13 mouse cellular contexts compared by ENCODE assay signal in the genomic region with DNA sequence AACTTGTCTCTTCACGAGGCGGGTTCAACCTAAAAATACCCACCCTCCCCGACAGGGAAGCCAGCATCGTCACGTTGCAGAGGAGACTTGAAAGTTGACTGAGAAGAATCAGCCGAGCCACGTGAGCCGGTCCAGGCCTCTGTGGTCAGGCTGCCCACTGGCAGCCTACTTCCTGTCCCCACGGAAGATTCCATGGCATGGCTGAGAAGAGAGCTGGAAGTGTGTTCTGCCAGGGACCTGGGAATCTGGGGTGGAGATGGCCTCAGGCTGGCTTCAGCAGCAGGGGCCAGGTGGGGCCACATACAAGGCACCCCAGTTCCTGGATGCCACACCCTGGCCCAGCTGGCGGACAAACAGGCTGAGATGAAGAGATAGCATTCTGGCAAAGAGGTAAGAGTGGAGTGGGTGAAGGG. TPM values are rescaled to one million over a fixed set of nuclear protein-coding genes. Genes with fewer than 3 reads are reported as not detected.
DNase-seq lines count a peak whose midpoint lies in the region; ATAC-seq and TF ChIP-seq lines count a peak whose summit lies in the region.
"Had no signal": no experiment of that assay in that cellular context is flagged by ENCODE, and none has a peak within 500 bp of the region (broad histone marks: within the 10 kb centered on the region; RNA-seq: fewer than 3 reads in every experiment).

No protein-coding gene starts in this region.

- no peaks in the 10 kb centered on the region for H3K27me3 ChIP-seq in heart, adult 2 months (ENCODE audit: control insufficient read depth, insufficient read depth, low read length)
- H3K27me3 ChIP-seq in CH12.LX (replicated peaks) = peaks cover 70% of the 10 kb centered on the region
- peaks cover 9% of the 10 kb centered on the region; the same call in 1 of the 2 replicates for H3K27me3 ChIP-seq in kidney, embryonic 15.5 days

- no peak overlapping the region for H3K4me3 ChIP-seq in heart, adult 2 months
- no peak overlapping the region for H3K4me3 ChIP-seq in CH12.LX (replicated peaks in 1 of 3; ENCODE audit: low read depth in 2 of 3, low read length in 2 of 3, poor library complexity in 1 of 3)
- H3K4me3 ChIP-seq in kidney, embryonic 15.5 days (replicated peaks) = no peak overlapping the region
- H3K4me3 ChIP-seq: erythroblast, embryonic 14.5 days had no signal

- no peaks in the 10 kb centered on the region for H3K9me3 ChIP-seq in CH12.LX (replicated peaks; ENCODE audit: low read length)
- no peaks in the 10 kb centered on the region for H3K9me3 ChIP-seq in kidney, embryonic 15.5 days (replicated peaks)

- H3K79me2 ChIP-seq in heart, adult 2 months (replicated peaks; ENCODE audit: control insufficient read depth, insufficient read depth, low read length) = 0 out of 2 replicates have a peak, but pooled peaks cover 2% of the 10 kb centered on the region
- no peaks in the 10 kb centered on the region; the same call in 1 of the 2 replicates for H3K79me2 ChIP-seq in CH12.LX (replicated peaks; ENCODE audit: control insufficient read depth, extremely low read depth, insufficient read depth, poor library complexity, severe bottlenecking)

- TF ChIP-seq CTCF in heart, adult 2 months (IDR thresholded peaks at IDR 0.05) = no peak
- no peak for TF ChIP-seq CTCF in CH12.LX (conservative IDR thresholded peaks at IDR 0.05 in 1 of 2, IDR thresholded peaks at IDR 0.05 in 1 of 2; ENCODE audit: low read depth in 2 of 2, low read length in 2 of 2)

- peaks cover 20% of the 10 kb centered on the region for H3K4me1 ChIP-seq in heart, adult 2 months (ENCODE audit: control insufficient read depth, insufficient read depth, low read length)
- H3K4me1 ChIP-seq in CH12.LX (ENCODE audit: control insufficient read depth in 1 of 2, insufficient read depth in 2 of 2) = peaks cover 17 to 32% of the 10 kb centered on the region in 2 experiments
- H3K4me1 ChIP-seq in kidney, embryonic 15.5 days = peaks cover 50% of the 10 kb centered on the region

- ATAC-seq in kidney, embryonic 15.5 days (replicated peaks; ENCODE audit: low FRiP score) = no peak
- ATAC-seq: liver, postnatal 0 days had no signal

- no peak for TF ChIP-seq RAD21 in CH12.LX (IDR thresholded peaks at IDR 0.05; ENCODE audit: low read depth, low read length)

- 0 out of 2 replicates have a peak overlapping the region, but pooled peaks have one; percentile 14 for H3K9ac ChIP-seq in heart, adult 2 months (ENCODE audit: low read depth, low read length)
- H3K9ac ChIP-seq in CH12.LX (ENCODE audit: insufficient read depth, low read depth) = no peak overlapping the region
- no peak overlapping the region for H3K9ac ChIP-seq in kidney, embryonic 15.5 days
- H3K9ac ChIP-seq: liver, postnatal 0 days had no signal

- H3K4me2 ChIP-seq in CH12.LX (ENCODE audit: insufficient read depth, low read depth, poor library complexity, severe bottlenecking) = no peak overlapping the region
- H3K4me2 ChIP-seq in kidney, embryonic 15.5 days = no peak overlapping the region

- H3K36me3 ChIP-seq in heart, adult 2 months (ENCODE audit: control insufficient read depth, insufficient read depth, low read length) = no peaks in the 10 kb centered on the region
- no peaks in the 10 kb centered on the region for H3K36me3 ChIP-seq in CH12.LX (replicated peaks in 1 of 2; ENCODE audit: control insufficient read depth in 1 of 2, insufficient read depth in 1 of 2, low read length in 1 of 2)
- no peaks in the 10 kb centered on the region for H3K36me3 ChIP-seq in kidney, embryonic 15.5 days

- dilution Hi-C loops in CH12.LX (cut with MboI; ENCODE audit: extremely low pct_ligation_motif_present, extremely low pct_unique_long_range_greater_than_20kb, low sequenced_read_pairs) = no loop called here

- peak overlapping the region; percentile 65 for H3K27ac ChIP-seq in heart, adult 2 months
- H3K27ac ChIP-seq in CH12.LX (ENCODE audit: insufficient read depth, low read depth) = no peak overlapping the region
- no peak overlapping the region for H3K27ac ChIP-seq in kidney, embryonic 15.5 days

- WGBS in heart, adult 2 months = 31% methylated on average over 10 of the region's 10 CpGs
- 73% methylated on average over 10 of the region's 10 CpGs for WGBS in kidney, embryonic 15.5 days

- in situ Hi-C loops in CH12.LX (cut with MboI; ENCODE audit: low pct_ligation_motif_present, low pct_unique_long_range_greater_than_20kb, low sequenced_read_pairs) = no loop called here

- TF ChIP-seq POLR2A in heart, adult 2 months (IDR thresholded peaks at IDR 0.05; ENCODE audit: insufficient read depth, low read depth, low read length) = no peak
- no peak for TF ChIP-seq POLR2A in CH12.LX (IDR thresholded peaks at IDR 0.05; ENCODE audit: low read depth, low read length)

- peak; percentile 46 to 61 for DNase-seq in heart, adult 2 months
- DNase-seq in heart, postnatal 25 days (ENCODE audit: low spot score) = no peak
- DNase-seq in CH12.LX (ENCODE audit: extremely low read depth) = no peak
- peak; percentile 47 for DNase-seq in heart, adult 8-10 months (ENCODE audit: low spot score)
- DNase-seq in lung, postnatal 25 days (ENCODE audit: low spot score) = peak; percentile 50
- no peak for DNase-seq in kidney, postnatal 14 days
- no peak for DNase-seq in adrenal gland, postnatal 10 days
- DNase-seq: kidney, adult 18-20 months; liver, postnatal 0 days; thymus, adult 18-20 months had no signal

- intact Hi-C loops in heart, adult 2 months (cut with DNase I) = loop anchor here (5.0 kb wide), 3 partner anchors 44 to 144 kb away; a partner anchor contains a TSS
- intact Hi-C loops in heart, postnatal 25 days (cut with DNase I) = loop anchor here (5.0 kb wide), 1 partner anchor 136 kb away; no protein-coding TSS in a partner anchor

- no peak for TF ChIP-seq EP300 in heart, adult 2 months (IDR thresholded peaks at IDR 0.05; ENCODE audit: insufficient read depth, low read depth, low read length)
- TF ChIP-seq EP300 in CH12.LX (IDR thresholded peaks at IDR 0.05; ENCODE audit: low read length) = no peak

TF ChIP-seq in CH12.LX, 34 proteins besides CTCF, POLR2A, EP300 and RAD21:
- TF ChIP-seq BHLHE40 (IDR thresholded peaks at IDR 0.05; ENCODE audit: low read depth, low read length) (peak; percentile 47), PAX5 (IDR thresholded peaks at IDR 0.05; ENCODE audit: low read length) (no peak)
TF ChIP-seq in CH12.LX: peak in this region for 1.

RNA-seq across cellular contexts. Expression of a gene that starts 3.0 kb away (rescaled TPM):
- total RNA-seq in heart, adult 2 months (2021) = 10 to 100 TPM; 31.8 to 36.4 TPM
- 27.6 and 38.5 TPM in 2 replicates for polyA plus RNA-seq in heart, adult 2 months (2012; rRNA removed)
- total RNA-seq in heart, postnatal 25 days (2021) = 10 to 100 TPM; 32.3 to 36.4 TPM
- 11.4 and 12.0 TPM in 2 replicates for total RNA-seq in CH12.LX (2012; rRNA removed)
- 12.8 and 13.4 TPM in 2 replicates for total RNA-seq in CH12.LX (2014; rRNA removed)
- 15.6 and 16.9 TPM in 2 replicates for polyA plus RNA-seq in CH12.LX (2012; ENCODE audit: insufficient read length, low read depth)
- total RNA-seq in heart, adult 8-10 months (2022) = 10 to 100 TPM; 38.2 to 44.9 (median 39.7) TPM
- 10 to 100 TPM; 30.2 to 34.0 TPM for total RNA-seq in adrenal gland, postnatal 10 days (2021)
- polyA plus RNA-seq in kidney, embryonic 15.5 days (2015; fragmentation: Nextera tagmentation; extraction: Ambion mirVana) = 30.3 and 32.1 TPM in 2 replicates

RNA-seq across cellular contexts. Expression of a gene that starts 11.8 kb away (rescaled TPM):
- under 1 TPM in 1 of 2 experiments, not detected in 1; 0.21 TPM for total RNA-seq in heart, adult 2 months (2021)
- 0.06 TPM in 1 of 2 replicates, not detected in the other for polyA plus RNA-seq in heart, adult 2 months (2012; rRNA removed)
- total RNA-seq in heart, postnatal 25 days (2021) = not detected
- total RNA-seq in CH12.LX (2012; rRNA removed) (not detected in 2 replicates), CH12.LX (2014; rRNA removed) (not detected in 2 replicates)
- not detected in 2 replicates for polyA plus RNA-seq in CH12.LX (2012; ENCODE audit: insufficient read length, low read depth)
- under 1 TPM in 1 of 4 experiments, not detected in 3; 0.22 TPM for total RNA-seq in heart, adult 8-10 months (2022)
- total RNA-seq in adrenal gland, postnatal 10 days (2021) = under 1 TPM; 0.09 to 0.76 TPM
- not detected in 2 replicates for polyA plus RNA-seq in kidney, embryonic 15.5 days (2015; fragmentation: Nextera tagmentation; extraction: Ambion mirVana)
- total RNA-seq: granulocyte monocyte progenitor cell, adult 5-6 weeks had no signal
- polyA plus RNA-seq: erythroblast, embryonic 14.5 days; liver, postnatal 0 days had no signal

RNA-seq across cellular contexts. Expression of a gene that starts 45.7 kb away (rescaled TPM):
- total RNA-seq in heart, adult 2 months (2021) = 10 to 100 TPM; 27.1 to 30.8 TPM
- 23.2 and 32.0 TPM in 2 replicates for polyA plus RNA-seq in heart, adult 2 months (2012; rRNA removed)
- 10 to 100 TPM; 23.0 to 27.4 TPM for total RNA-seq in heart, postnatal 25 days (2021)
- total RNA-seq in CH12.LX (2012; rRNA removed) (24.7 and 31.8 TPM in 2 replicates), CH12.LX (2014; rRNA removed) (24.1 and 26.5 TPM in 2 replicates)
- polyA plus RNA-seq in CH12.LX (2012; ENCODE audit: insufficient read length, low read depth) = 23.5 and 28.6 TPM in 2 replicates
- 10 to 100 TPM; 29.1 to 34.0 (median 30.1) TPM for total RNA-seq in heart, adult 8-10 months (2022)
- 10 to 100 TPM; 13.1 to 18.9 TPM for total RNA-seq in adrenal gland, postnatal 10 days (2021)
- 26.4 TPM in 2 replicates for polyA plus RNA-seq in kidney, embryonic 15.5 days (2015; fragmentation: Nextera tagmentation; extraction: Ambion mirVana)

RNA-seq across cellular contexts. Expression of a gene that starts 55.2 kb away (rescaled TPM):
- 10 to 100 TPM; 79.2 to 89.0 TPM for total RNA-seq in heart, adult 2 months (2021)
- 56.6 and 76.0 TPM in 2 replicates for polyA plus RNA-seq in heart, adult 2 months (2012; rRNA removed)
- total RNA-seq in heart, postnatal 25 days (2021) = 10 to 100 TPM; 73.1 to 83.5 TPM
- total RNA-seq in CH12.LX (2012; rRNA removed) = 116 and 167 TPM in 2 replicates
- total RNA-seq in CH12.LX (2014; rRNA removed) = 107 and 127 TPM in 2 replicates
- 121 and 148 TPM in 2 replicates for polyA plus RNA-seq in CH12.LX (2012; ENCODE audit: insufficient read length, low read depth)
- 10 to 100 TPM; 80.8 to 93.9 (median 90.0) TPM for total RNA-seq in heart, adult 8-10 months (2022)
- 100 to 1,000 TPM; 102 to 111 TPM for total RNA-seq in adrenal gland, postnatal 10 days (2021)
- polyA plus RNA-seq in kidney, embryonic 15.5 days (2015; fragmentation: Nextera tagmentation; extraction: Ambion mirVana) = 193 and 207 TPM in 2 replicates

Comparison
In these comparisons a context has a peak if more than half of its experiments do, and no peak if none do; other contexts are left out.
1. DNase-seq: peak in heart, adult 2 months (2 of 2), heart, adult 8-10 months (single experiment) and lung, postnatal 25 days (single experiment); none in heart, postnatal 25 days (single experiment), CH12.LX (single experiment), kidney, postnatal 14 days (single experiment) and adrenal gland, postnatal 10 days (single experiment).